Mouse (Mus musculus) ES-E14 (cell line): ENCODE results near the gene Fbxo47.

Experiments used
- HCFC1 ChIP-seq: IDR thresholded peaks from 2 replicates; pipeline ENCODE4 v1.6.1; 2012; ENCODE audit warnings: low read length, inconsistent platforms, borderline replicate concordance; ENCODE audit not compliant: insufficient read depth
- MAFK ChIP-seq: IDR thresholded peaks from 2 replicates; pipeline ENCODE4 v1.6.1; 2014; ENCODE audit warnings: mild to moderate bottlenecking, low read depth, low read length, inconsistent platforms; ENCODE audit not compliant: insufficient read depth
- ZC3H11A ChIP-seq: IDR thresholded peaks from 2 replicates; pipeline ENCODE4 v1.6.1; 2012; ENCODE audit warnings: low read depth, mild to moderate bottlenecking, inconsistent platforms, low read length, borderline replicate concordance
- ZNF384 ChIP-seq: IDR thresholded peaks from 2 replicates; pipeline ENCODE4 v1.6.1; 2012; ENCODE audit warnings: low read depth, low read length, inconsistent platforms

DNA sequence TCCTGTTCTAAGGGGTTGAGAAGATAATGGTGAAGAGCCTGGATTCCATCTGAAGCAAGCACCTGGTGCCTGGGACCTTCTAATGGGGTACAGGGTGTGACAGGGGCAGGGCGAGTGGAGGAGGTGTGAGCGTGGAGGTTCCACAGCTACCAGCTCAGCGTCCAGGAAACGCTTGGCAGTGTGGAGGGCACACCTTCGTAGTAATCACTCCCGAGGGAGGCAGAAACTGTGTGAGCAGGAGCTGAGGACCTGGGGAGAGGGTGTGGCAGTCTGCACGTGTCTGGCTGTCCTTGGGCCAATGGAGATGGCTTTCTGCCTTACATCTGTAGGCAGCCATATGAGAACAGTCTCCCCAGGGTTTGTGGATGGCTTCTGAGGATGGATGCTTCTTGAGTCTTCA, 70.9 kb downstream of the Fbxo47 start:
- TF ChIP-seq ZNF384, result no peak
- no peak for TF ChIP-seq MAFK
- TF ChIP-seq ZC3H11A, result no peak
- no peak for TF ChIP-seq HCFC1
